Mouse (Mus musculus): Measurements from ENCODE around the gene Ogdh. TPM values are rescaled to one million over a fixed set of nuclear protein-coding genes. Genes with fewer than 3 reads are reported as not detected.
"Not testable (repeated sequence)": the region's sequence is repeated elsewhere in the genome, so short reads cannot be mapped to it uniquely, and the experiment has no call there.

Gene Ogdh
- polyA plus RNA-seq, 1 experiment, result 141 TPM

- DNase-seq (ENCODE audit: low read depth), result no peak
These were observed 75.0 kb downstream of the Ogdh start for GRCm38 (mm10) chr11:6366434-6366833.

- no peak for DNase-seq (ENCODE audit: low read depth)
These were observed 75.7 kb downstream of the Ogdh start for GRCm38 (mm10) chr11:6367156-6367555.

DNA sequence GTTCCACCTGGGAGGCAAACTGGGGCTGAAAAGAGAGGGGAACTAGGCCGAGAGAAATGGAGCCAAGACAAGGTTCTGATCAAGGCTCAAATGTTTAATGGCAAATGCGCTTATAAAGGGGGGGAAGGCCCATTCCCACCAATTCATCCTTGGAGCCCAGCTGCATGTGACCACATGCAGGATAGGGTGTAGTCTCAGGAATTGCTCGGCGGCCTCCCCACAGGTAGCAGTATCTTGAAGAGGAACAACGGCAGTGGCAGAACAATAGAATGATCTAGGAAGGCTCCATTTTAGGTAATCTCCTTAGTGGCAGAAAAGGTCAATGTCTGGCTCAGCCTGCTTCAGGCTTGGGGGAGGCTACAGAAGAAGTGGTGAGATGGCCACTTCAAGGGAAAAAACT lies 76.6 kb downstream of the Ogdh start:
- not testable (repeated sequence) for DNase-seq (ENCODE audit: low read depth)

DNA sequence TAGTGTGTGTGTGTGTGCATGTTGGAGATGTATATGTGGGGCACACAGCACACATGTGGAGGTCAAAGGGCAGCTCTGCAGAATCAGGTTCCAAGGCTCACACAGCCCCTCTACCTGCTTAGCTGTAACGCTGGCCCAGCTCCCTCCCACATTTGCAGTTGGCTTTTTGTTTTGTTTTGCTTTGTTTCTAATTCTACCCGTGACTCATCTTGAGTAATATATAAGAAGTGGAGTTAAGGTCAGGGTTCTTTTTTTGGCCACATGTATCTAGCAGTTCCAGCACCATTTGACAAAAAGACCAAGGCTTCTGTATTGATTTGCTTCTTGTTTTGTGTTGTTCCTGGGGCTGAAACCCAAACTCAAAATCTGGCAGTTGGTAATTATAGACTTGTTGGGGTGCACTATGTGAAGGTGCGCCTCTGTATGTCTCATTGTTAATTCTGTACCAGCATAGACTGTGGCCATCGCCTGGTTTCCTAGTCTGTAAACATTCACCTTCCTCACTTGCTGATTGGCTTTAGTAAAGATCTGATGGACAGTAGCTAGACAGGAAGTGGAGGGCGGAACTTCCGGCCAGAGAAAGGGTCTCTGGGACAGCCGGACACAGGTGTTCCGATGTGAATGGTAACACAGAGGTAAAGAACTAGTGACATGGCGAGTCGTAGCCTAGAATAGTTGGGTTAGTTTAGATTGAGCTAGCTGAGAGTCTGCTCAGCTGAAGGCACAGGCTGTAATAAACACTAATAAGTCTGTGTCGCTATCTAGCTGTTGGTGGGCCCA lies 80.1 kb downstream of the Ogdh start:
- no peak for DNase-seq (ENCODE audit: low read depth)

DNA sequence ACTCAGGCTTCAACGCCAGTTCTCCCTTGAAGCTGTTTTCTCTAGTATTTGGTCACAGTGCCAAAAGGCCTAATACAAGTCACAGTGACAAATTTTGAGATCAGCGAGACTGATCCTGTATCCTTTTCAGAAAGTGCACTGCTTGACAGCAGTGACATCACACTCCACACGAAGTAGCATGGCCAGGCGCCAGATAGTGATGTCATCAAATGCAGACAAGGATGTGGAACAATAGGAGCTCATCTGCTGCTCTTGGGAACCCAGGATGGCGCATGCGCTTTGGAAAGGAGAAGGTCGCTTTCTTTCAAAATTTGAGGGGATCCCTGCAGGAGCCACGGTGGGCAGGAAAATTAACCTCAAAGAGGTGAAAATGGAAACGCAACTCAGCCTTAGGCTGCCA lies 81.4 kb downstream of the Ogdh start:
- no peak for DNase-seq (ENCODE audit: low read depth)

DNA sequence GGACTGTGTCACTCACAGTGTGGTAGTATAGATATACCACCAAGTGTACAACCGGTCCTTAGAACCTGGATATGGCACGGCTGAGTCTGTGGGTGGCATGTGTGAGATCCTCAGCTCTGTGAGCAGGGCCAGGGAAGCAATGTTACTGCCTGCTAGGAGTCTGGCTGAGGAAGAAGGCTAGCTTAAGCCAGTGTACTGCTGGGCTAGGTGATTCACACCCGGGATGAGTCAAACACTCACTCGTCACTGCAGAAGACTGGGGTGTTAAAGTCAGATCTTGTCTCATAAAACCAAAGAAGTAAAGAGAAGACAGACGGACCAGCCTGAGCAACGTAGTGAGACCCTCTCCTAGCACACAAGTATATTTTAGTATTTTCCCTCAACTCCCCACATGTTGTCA lies 89.5 kb downstream of the Ogdh start:
- no peak for DNase-seq (ENCODE audit: low read depth)

- no peak for DNase-seq (ENCODE audit: low read depth)
These were observed 96.8 kb downstream of the Ogdh start for GRCm38 (mm10) chr11:6388126-6388725.

- peak; percentile 51 for DNase-seq (ENCODE audit: low read depth)
These were observed 97.4 kb downstream of the Ogdh start, which contains the start of gene Zmiz2 for GRCm38 (mm10) chr11:6388726-6389413. Zmiz2 (plus strand) TSS chr11:6389074.

GRCm38 (mm10) chr11:6389483-6389921 lies 98.1 kb downstream of the Ogdh start:
- DNase-seq (ENCODE audit: low read depth), result no peak

DNA sequence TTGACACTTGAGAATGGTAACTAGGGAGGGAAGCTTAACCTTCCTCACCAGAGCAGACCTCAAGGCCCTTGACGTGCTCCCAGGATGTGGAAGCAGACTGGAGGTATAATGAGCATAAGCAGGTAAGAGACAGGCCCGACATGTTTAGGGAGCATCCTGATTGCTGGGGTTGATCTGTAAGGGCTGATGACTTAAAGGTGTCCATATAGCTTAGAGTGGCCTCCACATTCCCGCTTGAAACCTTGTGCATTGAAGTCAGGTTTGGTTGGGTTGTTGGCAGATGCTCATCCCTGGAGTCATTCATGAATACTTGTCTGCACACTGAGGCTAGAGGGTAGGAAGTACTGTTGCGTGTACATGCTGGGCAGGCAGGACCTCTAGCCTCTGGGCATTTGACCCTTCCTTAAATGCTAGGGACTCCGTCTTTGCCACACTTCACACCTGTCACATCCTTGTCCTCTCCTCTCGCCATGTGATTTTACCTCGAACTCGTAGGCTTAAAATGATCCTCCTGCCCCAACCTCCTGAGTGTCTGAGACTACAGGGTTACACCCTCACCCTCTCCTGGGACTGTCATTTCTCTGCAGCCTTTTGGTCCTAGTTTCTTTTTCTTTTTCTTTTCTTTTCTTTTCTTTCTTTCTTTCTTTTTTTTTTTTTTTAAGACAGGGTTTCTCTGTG lies 99.1 kb downstream of the Ogdh start:
- DNase-seq (ENCODE audit: low read depth), result no peak

DNA sequence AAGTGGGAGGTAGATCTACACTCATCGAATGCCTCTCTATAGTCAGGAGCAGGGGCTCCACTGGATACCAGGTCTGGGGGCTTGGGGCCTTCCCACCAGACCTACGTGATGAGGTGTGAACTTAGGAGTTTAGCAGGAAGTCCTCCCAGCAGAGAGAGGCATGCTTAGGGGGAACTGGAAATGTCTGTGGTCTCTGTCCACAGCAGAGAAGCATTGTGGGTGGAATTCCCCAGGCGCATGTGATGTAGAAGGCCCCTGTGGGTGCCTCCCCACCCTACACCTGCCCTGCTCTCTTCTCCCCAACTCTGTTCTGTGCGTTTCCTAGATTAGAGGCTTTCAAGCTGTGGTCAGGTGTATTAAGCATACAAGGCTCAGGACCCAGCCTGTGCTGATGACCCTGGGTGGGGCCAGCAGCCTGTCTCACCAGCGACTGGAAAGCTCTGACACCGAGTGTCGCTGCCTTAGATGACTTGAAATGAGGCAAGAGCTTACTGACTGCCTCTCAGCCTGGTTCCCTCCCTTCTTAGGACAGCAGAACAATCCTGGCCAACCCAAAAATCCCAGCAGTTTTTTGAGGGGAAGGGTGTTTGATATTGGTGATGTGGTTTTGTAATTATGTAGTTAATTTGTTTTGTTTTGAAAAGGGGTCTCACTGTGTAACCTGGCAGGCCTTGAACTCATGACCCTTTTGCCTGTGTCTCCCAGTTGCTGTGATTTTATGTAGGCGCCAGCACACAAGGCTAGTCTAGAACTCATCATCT lies 100.3 kb downstream of the Ogdh start:
- DNase-seq (ENCODE audit: low read depth), result no peak

DNA sequence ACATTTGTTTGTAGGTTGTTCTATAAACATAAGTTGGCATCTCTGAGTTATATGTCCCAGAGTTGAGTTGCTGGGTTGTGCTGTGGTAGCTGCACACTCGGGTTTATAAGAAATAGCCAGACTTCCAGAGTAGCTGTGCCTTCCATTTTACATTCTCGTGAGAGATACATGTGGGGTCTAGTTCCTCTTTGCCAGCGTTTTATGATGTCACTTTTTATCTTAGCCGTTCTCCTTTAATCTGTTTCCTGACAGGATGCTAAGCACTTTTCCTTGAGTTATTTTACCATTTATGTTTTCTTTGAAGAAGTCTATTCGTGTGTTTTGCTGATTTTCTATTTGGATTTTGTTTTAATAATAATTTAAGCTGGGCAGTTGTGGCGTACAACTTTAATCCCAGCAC lies 101.4 kb downstream of the Ogdh start:
- DNase-seq (ENCODE audit: low read depth), result no peak

- no peak for DNase-seq (ENCODE audit: low read depth)
These were observed 102.4 kb downstream of the Ogdh start for GRCm38 (mm10) chr11:6393866-6394265.

GRCm38 (mm10) chr11:6395565-6395964 lies 104.1 kb downstream of the Ogdh start:
- no peak for DNase-seq (ENCODE audit: low read depth)

- DNase-seq (ENCODE audit: low read depth), result no peak
These were observed 106.7 kb downstream of the Ogdh start for GRCm38 (mm10) chr11:6398141-6398540.

GRCm38 (mm10) chr11:6402515-6403510 lies 111.4 kb downstream of the Ogdh start:
- no peak for DNase-seq (ENCODE audit: low read depth)

- DNase-seq (ENCODE audit: low read depth), result no peak
These were observed 112.5 kb downstream of the Ogdh start for GRCm38 (mm10) chr11:6403830-6404405.

DNA sequence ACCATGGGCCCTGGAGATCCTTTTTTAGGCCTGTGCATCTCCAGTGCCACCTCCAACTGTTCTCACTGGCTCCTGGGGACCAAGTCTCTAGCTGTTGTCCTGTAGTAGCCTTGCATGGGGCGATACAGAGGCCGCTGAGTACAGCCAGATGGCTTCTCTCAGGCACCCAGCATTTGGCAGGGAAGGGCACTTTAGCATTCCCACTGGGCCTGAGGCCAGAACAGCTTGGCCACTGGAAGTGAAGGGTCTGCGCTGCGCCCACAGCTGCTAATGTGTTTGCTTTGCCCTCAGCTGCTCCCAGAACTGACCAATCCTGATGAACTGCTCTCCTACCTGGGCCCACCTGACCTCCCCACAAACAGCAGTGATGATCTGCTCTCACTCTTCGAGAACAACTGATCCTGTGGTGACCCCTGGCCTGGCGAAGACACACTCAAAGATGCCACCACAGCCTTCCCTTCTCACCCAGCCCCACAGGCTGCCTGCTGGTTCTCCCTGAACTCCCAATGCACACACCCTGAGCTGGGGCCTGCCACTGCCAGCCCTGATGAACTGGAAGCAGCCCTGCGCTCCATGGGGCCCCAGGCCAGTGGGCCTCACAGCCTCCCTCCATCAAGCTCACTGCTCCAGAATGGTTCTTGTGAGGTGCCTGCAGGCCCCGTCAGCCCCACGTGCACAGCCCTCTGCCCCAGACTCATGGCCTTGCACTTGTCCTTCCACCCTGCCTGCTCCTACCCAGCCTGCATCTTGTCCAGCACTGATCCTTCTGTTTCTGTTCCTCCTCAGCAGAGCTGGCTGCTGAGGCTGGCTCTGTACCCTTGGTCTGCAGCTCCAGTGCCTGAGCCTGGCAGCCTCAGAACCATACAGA lies 113.5 kb downstream of the Ogdh start:
- no peak for DNase-seq (ENCODE audit: low read depth)

DNA sequence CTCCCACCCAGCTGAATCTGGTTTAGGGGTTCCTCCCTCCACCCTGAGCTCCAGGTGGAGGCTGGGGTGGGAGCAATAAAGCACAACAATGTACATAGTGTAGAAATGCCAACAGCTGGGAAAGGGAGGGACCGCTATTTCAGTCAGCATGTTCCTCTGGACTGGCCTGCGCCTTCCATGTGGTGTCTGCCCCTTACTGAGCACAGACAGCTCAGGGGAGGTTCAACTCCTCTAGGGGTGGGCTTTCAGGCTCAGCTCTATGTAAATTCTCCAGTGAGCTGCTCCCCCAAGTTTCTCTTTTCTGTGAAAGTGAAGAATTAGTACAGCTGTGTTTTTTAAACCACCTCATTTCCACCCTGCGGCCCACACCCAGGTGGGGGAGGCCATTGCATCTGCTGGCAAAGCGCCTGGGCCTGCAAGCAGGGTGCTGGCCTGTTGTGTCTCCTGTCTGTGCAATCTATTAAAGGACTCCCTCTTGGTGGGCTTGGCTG lies 114.2 kb downstream of the Ogdh start:
- DNase-seq (ENCODE audit: low read depth), result no peak

All from gonadal fat pad, adult 2 months (tissue).